Mouse (Mus musculus) lung, adult 2 months (tissue): ENCODE measurements around the gene Xxylt1. TPM values are rescaled to one million over a fixed set of nuclear protein-coding genes. Genes with fewer than 3 reads are reported as not detected.

Experiments used
- DNase-seq: peaks from one replicate; pipeline ENCODE4 v3.0.0; 2022
- H3K4me1 ChIP-seq: fragments of 200-500 bp; 2 replicates; pipeline ENCODE4 v1.6.1; 2011; ENCODE audit warnings: low read length; ENCODE audit not compliant: control insufficient read depth, insufficient read depth
- H3K4me3 ChIP-seq: fragments of 200-500 bp; replicated peaks from 2 replicates; pipeline ENCODE3; 2011; ENCODE audit warnings: low read depth, mild to moderate bottlenecking, control low read depth, low read length; ENCODE audit errors: extremely low read depth
- CTCF ChIP-seq: fragments of 200-500 bp; IDR thresholded peaks from 2 replicates; pipeline ENCODE4 v1.5.1; 2011; ENCODE audit warnings: mild to moderate bottlenecking, low read length, control low read depth; ENCODE audit not compliant: insufficient read depth
- POLR2A ChIP-seq: fragments of 200-500 bp; IDR thresholded peaks from 2 replicates; pipeline ENCODE4 v1.6.1; 2011; ENCODE audit warnings: low read depth, mild to moderate bottlenecking, control low read depth, low read length, borderline replicate concordance; ENCODE audit errors: extremely low read depth
- WGBS: fragments of 180-500 bp; shearing (Covaris S2); methylation state at CpG from one replicate; pipeline ENCODE4 v1.1.7; 2018; 5-methylcytosine and 5-hydroxymethylcytosine counted together
- polyA plus RNA-seq: library from polyadenylated mRNA; depleted of rRNA; stranded (reverse); fragments of >200 nt; gene quantifications from 2 replicates; pipeline ENCODE4 v1.2.3, GENCODE M21; 2012

Gene Xxylt1
- polyA plus RNA-seq, 1 experiment, result 21.9 TPM

- H3K4me1 ChIP-seq, result no peaks in the 10 kb centered on the region
- TF ChIP-seq CTCF (no peak), POLR2A (no peak)
- DNase-seq, result no peak
- WGBS, result 71% methylated on average over 6 of the region's 6 CpGs
- H3K4me3 ChIP-seq, result no peak overlapping the region
These were observed 144.8 kb downstream of the Xxylt1 start for GRCm38 (mm10) chr16:30936471-30936870.

- Histone ChIP-seq H3K4me1 (no peaks in the 10 kb centered on the region), H3K4me3 (no peak overlapping the region)
- 90% methylated on average over 7 of the region's 7 CpGs for WGBS
- TF ChIP-seq POLR2A, result no peak
- TF ChIP-seq CTCF, result no peak
- no peak for DNase-seq
These were observed 145.2 kb downstream of the Xxylt1 start for GRCm38 (mm10) chr16:30936012-30936461.

DNA sequence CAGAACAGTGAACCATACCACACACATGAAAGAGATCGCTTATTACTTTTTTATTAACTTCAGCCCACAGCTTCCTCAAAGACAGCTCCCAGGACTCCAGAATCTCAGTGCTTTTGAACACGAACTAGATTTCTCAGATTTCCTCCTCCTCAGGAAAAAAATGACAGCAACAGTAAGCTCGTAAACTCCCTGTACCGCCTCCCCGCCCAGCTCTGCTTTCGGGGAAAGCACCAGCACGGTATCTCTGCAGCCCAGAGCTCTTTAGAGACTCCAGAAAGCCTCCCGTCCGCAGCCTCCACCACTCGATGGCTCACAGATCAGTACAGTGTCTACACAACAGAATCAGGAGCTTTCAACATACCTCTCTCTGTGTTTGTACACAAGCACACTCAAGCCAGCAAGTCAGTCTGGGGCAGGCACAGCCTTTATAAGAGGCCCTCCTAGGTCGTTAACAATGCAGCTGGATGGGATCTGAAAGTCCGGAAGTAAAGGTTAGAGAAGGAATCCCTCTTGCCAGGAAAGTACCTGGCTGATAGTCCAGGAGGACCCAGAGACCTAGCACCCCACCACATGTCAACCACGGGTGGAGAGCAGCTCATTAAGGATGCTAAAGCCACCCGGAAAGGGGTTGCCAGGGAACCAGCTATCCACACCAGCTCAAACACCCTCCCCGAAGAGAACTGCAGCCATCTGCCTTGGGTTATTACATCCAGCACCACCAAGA, 146.1 kb downstream of the Xxylt1 start:
- TF ChIP-seq CTCF (no peak), POLR2A (no peak)
- DNase-seq, result no peak
- H3K4me1 ChIP-seq, result no peaks in the 10 kb centered on the region
- H3K4me3 ChIP-seq, result no peak overlapping the region
- WGBS, result 41% methylated on average over 15 of the region's 15 CpGs

DNA sequence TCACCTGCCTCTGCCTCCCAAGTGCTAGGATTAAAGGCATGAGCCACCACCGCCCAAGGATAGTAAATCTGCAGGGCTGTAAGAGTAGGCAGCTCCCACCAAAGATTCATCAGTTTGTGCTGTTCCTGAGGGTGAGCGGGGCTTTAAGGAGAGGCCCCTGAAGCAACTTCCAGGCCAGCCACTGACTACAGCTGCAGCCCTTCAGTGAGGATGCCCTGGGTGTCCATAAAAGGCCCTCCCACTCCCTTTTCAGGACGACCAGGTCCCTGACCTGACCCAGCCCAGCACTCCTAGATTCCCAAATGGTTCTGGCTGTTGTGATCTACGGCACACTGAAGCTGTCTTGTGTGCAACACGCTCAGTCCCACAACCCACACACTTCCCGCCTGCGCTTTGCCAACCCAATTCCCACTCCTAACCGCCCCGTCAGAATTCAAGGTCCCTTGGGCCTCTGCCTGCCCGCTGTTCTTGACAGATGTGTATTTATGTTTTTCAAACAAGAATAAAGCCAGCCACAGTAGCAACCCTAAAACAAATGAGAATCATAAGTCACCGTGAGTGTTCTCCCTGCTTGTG, 146.9 kb downstream of the Xxylt1 start:
- 80% methylated on average over 11 of the region's 11 CpGs for WGBS
- DNase-seq, result no peak
- TF ChIP-seq POLR2A, result no peak
- no peak for TF ChIP-seq CTCF
- H3K4me3 ChIP-seq, result no peak overlapping the region
- no peaks in the 10 kb centered on the region for H3K4me1 ChIP-seq

DNA sequence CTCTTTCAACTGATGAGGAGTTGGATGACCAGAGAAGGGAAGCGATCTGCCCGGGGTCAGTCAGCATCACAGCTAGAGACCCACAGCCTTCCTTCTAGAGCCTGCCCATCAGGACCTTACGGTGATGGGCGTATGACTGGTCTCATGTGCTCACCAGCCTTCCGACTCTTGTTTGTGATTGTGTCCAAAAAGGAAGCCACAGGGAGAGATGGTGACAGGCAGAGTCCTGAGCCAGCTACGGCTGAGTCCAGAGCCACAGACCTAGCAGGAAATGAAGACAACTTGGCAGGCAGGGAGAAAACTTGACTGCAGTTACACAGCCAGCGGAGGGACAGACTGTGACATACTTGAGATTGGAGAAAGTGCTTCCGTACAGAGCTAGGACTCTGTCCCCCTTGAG, 147.9 kb downstream of the Xxylt1 start:
- TF ChIP-seq CTCF, result no peak
- no peak for TF ChIP-seq POLR2A
- DNase-seq, result no peak
- 71% methylated on average over 8 of the region's 8 CpGs for whole genome bisulfite sequencing
- H3K4me1 ChIP-seq, result peaks cover 4% of the 10 kb centered on the region
- H3K4me3 ChIP-seq, result no peak overlapping the region

DNA sequence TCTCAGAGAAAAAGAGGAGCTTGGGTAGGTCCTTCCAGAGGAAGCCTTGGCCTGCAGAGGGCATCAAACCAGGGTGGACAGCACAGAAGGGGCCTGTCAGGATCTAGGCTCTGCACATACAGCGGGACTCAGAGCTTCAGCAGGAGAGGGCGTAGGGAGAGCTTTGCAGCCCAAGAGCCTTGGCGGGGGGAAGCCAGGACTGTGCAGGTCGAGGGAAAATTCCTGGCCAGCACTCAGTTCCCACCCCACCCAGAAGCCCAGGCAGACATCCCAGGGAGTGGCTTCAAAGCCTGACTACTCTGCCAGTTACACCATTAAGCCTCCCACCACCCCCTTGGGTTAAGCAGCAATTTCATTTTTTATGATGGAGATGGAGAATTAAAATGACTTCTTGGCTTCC, 148.4 kb downstream of the Xxylt1 start:
- Histone ChIP-seq H3K4me1 (peaks cover 4% of the 10 kb centered on the region), H3K4me3 (no peak overlapping the region)
- TF ChIP-seq POLR2A (no peak), CTCF (no peak)
- WGBS, result 64% methylated on average over 4 of the region's 4 CpGs
- DNase-seq, result no peak

DNA sequence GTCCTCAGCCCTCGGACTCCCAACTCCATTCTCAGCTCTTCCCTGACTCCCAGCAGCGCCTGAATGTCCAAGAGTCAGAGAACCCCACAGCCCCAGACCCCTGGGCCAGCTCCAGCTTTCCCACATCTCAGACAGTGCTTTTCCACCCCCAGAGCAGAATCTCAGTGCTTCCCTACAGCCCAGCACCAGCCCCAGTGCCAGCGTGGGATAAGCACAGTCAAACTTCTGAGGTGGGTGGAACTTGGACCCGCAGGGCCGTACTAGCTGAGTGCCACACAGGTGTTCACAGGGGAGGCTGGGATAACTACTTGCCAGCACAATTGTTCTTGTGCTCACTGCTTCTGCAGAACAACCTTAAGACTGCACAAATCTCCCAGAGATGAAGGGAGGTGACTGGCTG, 149.0 kb downstream of the Xxylt1 start:
- TF ChIP-seq CTCF (no peak), POLR2A (no peak)
- 89% methylated on average over 5 of the region's 5 CpGs for WGBS
- Histone ChIP-seq H3K4me3 (no peak overlapping the region), H3K4me1 (peaks cover 4% of the 10 kb centered on the region)
- DNase-seq, result no peak

DNA sequence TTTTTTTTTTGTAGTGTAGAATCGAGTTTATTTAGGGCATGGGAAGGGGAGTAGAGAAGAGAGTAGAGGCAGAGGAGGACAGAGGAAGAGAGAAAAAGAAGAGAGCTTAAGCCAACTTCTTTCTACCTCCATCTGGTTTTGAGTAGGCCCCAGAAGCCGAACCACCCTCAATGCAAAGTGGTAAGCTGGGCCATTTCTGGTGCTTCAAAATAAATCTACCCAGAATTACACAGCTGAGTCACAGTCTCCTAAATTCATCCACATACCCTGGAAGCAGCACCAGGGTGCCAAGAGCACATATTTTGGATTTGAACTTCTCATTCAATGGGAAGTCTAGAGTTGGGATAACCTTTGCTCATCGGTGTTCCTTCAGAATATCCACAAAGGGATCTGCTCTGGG, 152.1 kb downstream of the Xxylt1 start:
- 87% methylated on average over 3 of the region's 3 CpGs for WGBS
- no peak overlapping the region for H3K4me3 ChIP-seq
- TF ChIP-seq POLR2A (no peak), CTCF (no peak)
- H3K4me1 ChIP-seq, result peaks cover 6% of the 10 kb centered on the region
- no peak for DNase-seq

DNA sequence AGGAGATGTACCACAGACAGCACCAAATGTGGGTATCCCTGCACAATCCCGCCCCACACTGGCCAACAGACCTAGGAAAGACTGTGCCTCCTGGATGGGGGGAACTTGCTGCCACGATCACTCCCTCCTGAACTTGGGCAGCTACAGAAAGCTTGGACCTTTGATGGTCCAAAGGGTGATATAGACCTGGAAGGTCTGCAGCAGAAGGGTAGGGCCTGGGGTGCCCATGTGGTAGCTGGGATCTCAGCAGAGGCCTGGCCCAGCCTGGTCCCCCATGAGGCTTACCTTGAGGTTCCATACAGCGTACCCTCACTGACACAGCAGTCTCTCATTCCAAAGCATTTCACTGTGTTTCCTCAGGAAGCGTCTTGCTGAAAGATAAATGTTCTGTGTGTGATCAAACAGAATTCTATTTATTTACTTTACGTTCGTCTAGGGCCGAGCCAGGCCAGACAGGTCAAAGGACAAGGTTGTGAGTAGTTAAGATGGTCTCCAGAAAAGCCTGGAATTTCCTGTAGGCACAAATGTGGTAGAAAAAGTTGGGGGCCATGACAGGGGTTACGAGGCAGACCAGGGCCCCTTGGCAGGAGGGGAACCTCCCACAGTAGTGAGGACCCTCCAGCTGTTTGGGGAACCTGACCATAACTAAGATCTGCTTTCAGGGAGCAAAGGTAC, 153.0 kb downstream of the Xxylt1 start:
- TF ChIP-seq CTCF (no peak), POLR2A (no peak)
- Histone ChIP-seq H3K4me3 (no peak overlapping the region), H3K4me1 (peaks cover 6% of the 10 kb centered on the region)
- DNase-seq, result no peak
- 58% methylated on average over 8 of the region's 8 CpGs for WGBS

DNA sequence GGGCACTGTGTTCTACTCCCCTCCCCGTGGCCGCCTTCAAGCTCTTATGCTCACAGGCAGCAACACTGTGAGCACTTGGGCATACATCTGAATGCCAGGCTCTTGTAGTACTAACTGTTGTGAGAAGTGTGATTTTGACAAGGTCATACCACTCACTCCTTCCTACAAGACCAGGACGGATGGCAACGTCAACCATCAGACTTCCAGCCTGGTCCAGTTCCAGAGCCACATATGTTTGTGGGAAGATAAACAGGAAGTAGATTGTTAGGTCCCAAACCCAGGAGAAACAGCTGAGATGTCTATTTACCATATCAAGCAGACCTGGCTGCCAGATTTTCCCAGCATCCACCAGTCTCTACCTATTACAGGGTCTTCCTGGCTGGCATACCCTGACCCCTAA, 155.7 kb downstream of the Xxylt1 start:
- 35% methylated on average over 4 of the region's 4 CpGs for WGBS
- TF ChIP-seq POLR2A (no peak), CTCF (no peak)
- H3K4me3 ChIP-seq, result no peak overlapping the region
- no peak for DNase-seq
- peaks cover 6% of the 10 kb centered on the region for H3K4me1 ChIP-seq
